Mouse (Mus musculus) midbrain, embryonic 11.5 days (tissue): Measurements from ENCODE around the gene Ogn. TPM values are rescaled to one million over a fixed set of nuclear protein-coding genes. Genes with fewer than 3 reads are reported as not detected.

ENCODE experiments used
- ATAC-seq: fragments of 200-750 bp; cut with Nextera tagmentation; 2 replicates; pipeline ENCODE4 v1.8.0; 2017; ENCODE audit warnings: moderate TSS enrichment, moderate library complexity; ENCODE audit not compliant: low FRiP score
- DNase-seq: peaks from one replicate; pipeline ENCODE4 v3.0.0; 2015; ENCODE audit warnings: low spot score; ENCODE audit errors: missing footprints
- H3K27ac ChIP-seq: fragments of 300-500 bp; sonication (generic); 2 replicates; pipeline ENCODE4 v1.5.1; 2014; ENCODE audit warnings: low read depth, low read length
- H3K27me3 ChIP-seq: fragments of 300-500 bp; sonication (generic); 2 replicates; pipeline ENCODE4 v1.6.1; 2014; ENCODE audit warnings: mild to moderate bottlenecking, low read length, moderate library complexity, mixed read lengths; ENCODE audit not compliant: control insufficient read depth, insufficient read depth
- H3K36me3 ChIP-seq: fragments of 300-500 bp; sonication (generic); 2 replicates; pipeline ENCODE4 v1.6.1; 2014; ENCODE audit warnings: mild to moderate bottlenecking, low read length, moderate library complexity, mixed read lengths; ENCODE audit not compliant: control insufficient read depth, insufficient read depth
- H3K4me1 ChIP-seq: fragments of 300-500 bp; sonication (generic); 2 replicates; pipeline ENCODE4 v1.6.1; 2014; ENCODE audit warnings: low read length; ENCODE audit not compliant: control insufficient read depth, insufficient read depth
- H3K4me2 ChIP-seq: fragments of 300-500 bp; sonication (generic); 2 replicates; pipeline ENCODE4 v1.6.1; 2014; ENCODE audit warnings: mild to moderate bottlenecking, moderate library complexity
- H3K4me3 ChIP-seq: fragments of 300-500 bp; sonication (generic); 2 replicates; pipeline ENCODE4 v1.5.1; 2014; ENCODE audit warnings: low read depth, low read length
- H3K9ac ChIP-seq: fragments of 300-500 bp; sonication (generic); 2 replicates; pipeline ENCODE4 v1.6.1; 2014; ENCODE audit warnings: low read length
- H3K9me3 ChIP-seq: fragments of 300-500 bp; sonication (generic); 2 replicates; pipeline ENCODE4 v1.6.1; 2016; ENCODE audit warnings: low read length; ENCODE audit not compliant: control insufficient read depth
- WGBS: fragments of 180-500 bp; shearing (Covaris S2); extraction: QIAGEN DNeasy Blood & Tissue Kit; methylation state at CpG from one replicate; pipeline ENCODE4 v1.1.7; 2014; 5-methylcytosine and 5-hydroxymethylcytosine counted together
- polyA plus RNA-seq: library from polyadenylated mRNA; unstranded; fragments of >200 nt; fragmentation: Nextera tagmentation; extraction: Ambion mirVana; gene quantifications from 2 replicates; pipeline ENCODE4 v1.2.1, GENCODE M21; 2014

The Ogn gene
- polyA plus RNA-seq, 1 experiment from 2014 or later: 10.2 TPM

- ATAC-seq (no peak), DNase-seq (no peak)
- Histone ChIP-seq H3K36me3 (no peaks in the 10 kb centered on the region), H3K4me1 (no peaks in the 10 kb centered on the region), H3K27me3 (no peaks in the 10 kb centered on the region), H3K27ac (no peak overlapping the region), H3K9me3 (no peaks in the 10 kb centered on the region), H3K4me3 (no peak overlapping the region), H3K9ac (no peak overlapping the region), H3K4me2 (no peak overlapping the region)
- whole genome bisulfite sequencing: 94% methylated on average over 2 of the region's 2 CpGs
Measured at GRCm38 (mm10) chr13:49639965-49640364, 32.1 kb downstream of the Ogn start.

- Histone ChIP-seq H3K4me1 (no peaks in the 10 kb centered on the region), H3K4me3 (no peak overlapping the region), H3K9me3 (no peaks in the 10 kb centered on the region), H3K36me3 (no peaks in the 10 kb centered on the region), H3K27me3 (no peaks in the 10 kb centered on the region), H3K4me2 (no peak overlapping the region), H3K9ac (no peak overlapping the region), H3K27ac (no peak overlapping the region)
- ATAC-seq (no peak), DNase-seq (no peak)
- 88% methylated on average over 6 of the region's 6 CpGs for WGBS
Measured at GRCm38 (mm10) chr13:49642650-49643049, 34.8 kb downstream of the Ogn start.

- Histone ChIP-seq H3K27ac (no peak overlapping the region), H3K4me2 (no peak overlapping the region), H3K27me3 (no peaks in the 10 kb centered on the region), H3K9ac (no peak overlapping the region), H3K4me1 (no peaks in the 10 kb centered on the region), H3K9me3 (no peaks in the 10 kb centered on the region), H3K36me3 (no peaks in the 10 kb centered on the region), H3K4me3 (no peak overlapping the region)
- no peak for DNase-seq
- no peak for ATAC-seq
Measured at GRCm38 (mm10) chr13:49643669-49644362, 36.0 kb downstream of the Ogn start.

- no peak overlapping the region for H3K9ac ChIP-seq
- no peaks in the 10 kb centered on the region for H3K9me3 ChIP-seq
- DNase-seq: peak; percentile 84
- H3K4me3 ChIP-seq: no peak overlapping the region
- no peak overlapping the region for H3K27ac ChIP-seq
- WGBS: 83% methylated on average over 2 of the region's 2 CpGs
- no peak for ATAC-seq
- no peaks in the 10 kb centered on the region for H3K36me3 ChIP-seq
- no peaks in the 10 kb centered on the region for H3K4me1 ChIP-seq
- no peak overlapping the region for H3K4me2 ChIP-seq
- H3K27me3 ChIP-seq: no peaks in the 10 kb centered on the region
Measured at GRCm38 (mm10) chr13:49644731-49645529, 37.1 kb downstream of the Ogn start.

GRCm38 (mm10) chr13:49646019-49646418 is 38.2 kb downstream of the Ogn start:
- 87% methylated on average over 1 of the region's 1 CpGs for WGBS
- Histone ChIP-seq H3K4me1 (no peaks in the 10 kb centered on the region), H3K27ac (no peak overlapping the region), H3K4me3 (no peak overlapping the region), H3K27me3 (no peaks in the 10 kb centered on the region), H3K36me3 (no peaks in the 10 kb centered on the region), H3K4me2 (no peak overlapping the region), H3K9ac (no peak overlapping the region), H3K9me3 (no peaks in the 10 kb centered on the region)
- ATAC-seq (no peak), DNase-seq (no peak)

- DNase-seq (no peak), ATAC-seq (no peak)
- no peak overlapping the region for H3K4me3 ChIP-seq
- peaks cover 12% of the 10 kb centered on the region; the same call in 1 of the 2 replicates for H3K4me1 ChIP-seq
- no peaks in the 10 kb centered on the region for H3K9me3 ChIP-seq
- H3K4me2 ChIP-seq: no peak overlapping the region
- H3K27me3 ChIP-seq: no peaks in the 10 kb centered on the region
- 51% methylated on average over 2 of the region's 2 CpGs for WGBS
- no peaks in the 10 kb centered on the region for H3K36me3 ChIP-seq
- no peak overlapping the region for H3K27ac ChIP-seq
- no peak overlapping the region for H3K9ac ChIP-seq
Measured at GRCm38 (mm10) chr13:49651136-49651535, 43.3 kb downstream of the Ogn start.

- WGBS: 2% methylated on average over 4 of the region's 4 CpGs
- peak overlapping the region; percentile 64 for H3K9ac ChIP-seq
- peaks cover 12% of the 10 kb centered on the region; the same call in 1 of the 2 replicates for H3K4me1 ChIP-seq
- H3K4me2 ChIP-seq: peak overlapping the region; percentile 74
- no peaks in the 10 kb centered on the region for H3K27me3 ChIP-seq
- peak; percentile 86 for DNase-seq
- H3K9me3 ChIP-seq: no peaks in the 10 kb centered on the region
- H3K36me3 ChIP-seq: no peaks in the 10 kb centered on the region
- H3K4me3 ChIP-seq: peak overlapping the region; percentile 82
- ATAC-seq: no peak
- no peak overlapping the region for H3K27ac ChIP-seq
Measured at GRCm38 (mm10) chr13:49651781-49652351, 44.0 kb downstream of the Ogn start.

- WGBS: under 1% methylated on average over 68 of the region's 68 CpGs
- H3K4me2 ChIP-seq: peak within 1 kb of the TSS; percentile 75
- no peaks in the 10 kb centered on the region for H3K27me3 ChIP-seq
- peak; percentile 100 for DNase-seq
- peaks cover 12% of the 10 kb centered on the region; the same call in 1 of the 2 replicates for H3K4me1 ChIP-seq
- peak within 1 kb of the TSS; percentile 82 for H3K4me3 ChIP-seq
- H3K27ac ChIP-seq: no peak within 1 kb of the TSS; the same call in 1 of the 2 replicates
- H3K36me3 ChIP-seq: no peaks in the 10 kb centered on the region
- peak; percentile 99 for ATAC-seq
- no peaks in the 10 kb centered on the region for H3K9me3 ChIP-seq
- H3K9ac ChIP-seq: peak within 1 kb of the TSS; percentile 74
Measured at GRCm38 (mm10) chr13:49652481-49653179, 44.8 kb downstream of the Ogn start, which contains the start of the genes Cenpp and Nol8. TSS of gene Cenpp (minus strand) at chr13:49652785. TSS of gene Nol8 (plus strand) at chr13:49653078.
